Mouse (Mus musculus) thymus, adult 2 months (tissue): ENCODE results near the gene Lrrc4. TPM values are rescaled to one million over a fixed set of nuclear protein-coding genes. Genes with fewer than 3 reads are reported as not detected.

Experiments
- DNase-seq: peaks from one replicate; pipeline ENCODE4 v3.0.0; 2021
- H3K27ac ChIP-seq: fragments of 200-500 bp; 2 replicates; pipeline ENCODE4 v1.5.1; 2012; ENCODE audit warnings: low read length, control low read depth; ENCODE audit not compliant: control insufficient read depth, insufficient read depth
- H3K27me3 ChIP-seq: fragments of 200-500 bp; 2 replicates; pipeline ENCODE4 v1.6.1; 2012; ENCODE audit warnings: mild to moderate bottlenecking, low read length, moderate library complexity, mixed read lengths; ENCODE audit not compliant: control insufficient read depth, insufficient read depth
- H3K36me3 ChIP-seq: fragments of 200-500 bp; 2 replicates; pipeline ENCODE4 v1.6.1; 2012; ENCODE audit warnings: mild to moderate bottlenecking, low read length, moderate library complexity; ENCODE audit not compliant: control insufficient read depth, insufficient read depth
- H3K4me1 ChIP-seq: fragments of 200-500 bp; replicated peaks from 2 replicates; pipeline ENCODE4 v1.6.1; 2012; ENCODE audit warnings: low read length; ENCODE audit not compliant: control insufficient read depth, insufficient read depth
- H3K4me3 ChIP-seq: fragments of 200-500 bp; 2 replicates; pipeline ENCODE4 v1.5.1; 2012; ENCODE audit warnings: mild to moderate bottlenecking, low read length, control low read depth, moderate library complexity; ENCODE audit not compliant: control insufficient read depth, insufficient read depth
- CTCF ChIP-seq: fragments of 200-500 bp; IDR thresholded peaks from 2 replicates; pipeline ENCODE4 v1.5.1; 2012; ENCODE audit warnings: mild to moderate bottlenecking, control low read depth, low read length, moderate library complexity, borderline replicate concordance; ENCODE audit not compliant: control insufficient read depth, poor library complexity, insufficient read depth; ENCODE audit errors: extremely low read depth
- POLR2A ChIP-seq: fragments of 200-500 bp; IDR thresholded peaks from 2 replicates; pipeline ENCODE4 v1.6.1; 2012; ENCODE audit warnings: mild to moderate bottlenecking, low read length, control low read depth, moderate library complexity; ENCODE audit not compliant: control insufficient read depth, poor library complexity, insufficient read depth; ENCODE audit errors: extremely low read depth
- WGBS: fragments of 180-500 bp; shearing (Covaris S2); methylation state at CpG from one replicate; pipeline ENCODE4 v1.1.7; 2018; 5-methylcytosine and 5-hydroxymethylcytosine counted together
- polyA plus RNA-seq: library from polyadenylated mRNA; depleted of rRNA; stranded (reverse); fragments of >200 nt; gene quantifications from 2 replicates; pipeline ENCODE4 v1.2.3, GENCODE M21; 2012

The Lrrc4 gene
- polyA plus RNA-seq, 1 experiment: 0.67 TPM

DNA sequence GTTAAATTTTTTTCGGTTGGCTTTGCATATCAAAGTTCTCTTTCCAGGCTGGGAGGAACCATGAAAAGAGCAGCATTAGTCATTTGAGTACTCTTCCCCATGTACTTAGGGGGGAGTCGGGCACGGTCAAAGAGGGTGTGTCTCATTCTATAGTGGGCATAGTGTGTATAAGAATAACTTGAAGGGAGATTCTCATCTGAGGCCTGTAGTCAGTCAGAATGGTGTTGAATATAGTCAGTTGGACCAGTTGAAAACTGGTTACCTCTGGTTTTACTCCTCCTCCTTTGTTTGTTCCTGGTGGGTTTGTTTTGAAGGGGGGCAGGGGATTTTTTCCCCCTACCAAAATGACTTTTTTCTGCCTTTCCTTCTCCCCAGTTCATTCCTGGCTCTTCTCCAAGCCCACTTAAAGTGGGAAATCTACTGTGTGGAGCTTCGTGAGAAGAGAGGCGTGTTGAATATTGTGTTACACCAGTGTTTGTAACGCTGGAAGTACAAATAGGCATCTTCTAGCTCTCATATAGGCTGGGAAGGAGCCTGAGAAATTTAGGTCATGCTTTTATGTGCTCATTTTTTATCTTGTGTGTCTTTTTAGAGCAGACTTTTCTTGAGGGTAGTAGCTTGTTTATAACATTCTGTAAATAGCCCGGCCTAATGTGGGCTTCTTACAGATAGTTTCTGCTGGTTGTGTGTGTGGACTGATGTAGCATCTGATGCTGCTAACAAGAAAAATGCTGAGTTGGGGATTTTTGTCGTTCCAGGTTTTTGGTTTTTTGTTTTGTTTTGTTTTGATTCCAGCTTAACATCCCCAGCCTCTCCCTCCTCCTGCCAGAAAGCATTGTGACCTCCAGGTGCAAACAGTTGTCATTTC lies 125.2 kb downstream of the Lrrc4 start:
- TF ChIP-seq CTCF: no peak
- Histone ChIP-seq H3K4me1 (0 out of 2 replicates have a peak, but pooled peaks cover 3% of the 10 kb centered on the region), H3K4me3 (no peak overlapping the region), H3K27ac (peak overlapping the region; percentile 79), H3K27me3 (no peaks in the 10 kb centered on the region), H3K36me3 (no peaks in the 10 kb centered on the region)
- 90% methylated on average over 8 of the region's 8 CpGs for WGBS
- DNase-seq: no peak

DNA sequence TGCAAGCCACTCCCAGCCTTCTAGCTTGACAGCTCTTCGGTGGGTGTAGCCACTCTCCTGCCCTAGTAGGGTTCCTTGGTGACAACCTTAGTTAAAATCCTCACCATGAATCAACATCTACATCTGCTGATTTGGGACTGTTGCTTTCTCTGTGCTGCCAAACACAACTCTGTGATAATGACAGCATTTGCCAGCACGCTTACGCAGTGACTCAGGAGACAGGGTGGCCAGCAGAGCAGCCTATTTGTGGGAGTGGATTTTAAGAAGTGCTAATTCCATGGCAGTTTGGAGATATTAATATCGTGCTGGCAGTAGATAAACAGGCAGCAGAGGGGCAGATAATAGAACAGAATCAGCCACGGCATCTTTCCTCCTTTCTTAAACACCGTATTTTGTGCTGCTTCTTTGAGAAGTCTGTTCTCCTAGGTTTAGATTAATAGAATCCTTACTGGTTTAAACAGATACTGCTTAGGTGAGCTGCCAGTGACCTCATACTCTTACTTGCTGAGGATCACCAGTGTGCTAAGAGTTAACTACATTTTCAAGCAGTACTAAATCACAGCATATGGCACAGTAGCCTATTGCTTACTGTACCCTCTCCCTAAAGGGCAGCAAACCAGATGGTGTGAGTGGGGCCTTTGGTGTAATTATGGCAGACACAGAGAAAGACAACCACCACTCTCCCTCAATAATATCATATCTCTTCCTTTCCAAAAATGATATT lies 126.0 kb downstream of the Lrrc4 start:
- H3K27ac ChIP-seq: no peak overlapping the region; the same call in 1 of the 2 replicates
- H3K4me3 ChIP-seq: no peak overlapping the region
- H3K36me3 ChIP-seq: no peaks in the 10 kb centered on the region
- H3K4me1 ChIP-seq: 0 out of 2 replicates have a peak, but pooled peaks cover 3% of the 10 kb centered on the region
- no peaks in the 10 kb centered on the region for H3K27me3 ChIP-seq
- TF ChIP-seq CTCF (no peak), POLR2A (no peak)
- 95% methylated on average over 6 of the region's 6 CpGs for WGBS
- DNase-seq: no peak

DNA sequence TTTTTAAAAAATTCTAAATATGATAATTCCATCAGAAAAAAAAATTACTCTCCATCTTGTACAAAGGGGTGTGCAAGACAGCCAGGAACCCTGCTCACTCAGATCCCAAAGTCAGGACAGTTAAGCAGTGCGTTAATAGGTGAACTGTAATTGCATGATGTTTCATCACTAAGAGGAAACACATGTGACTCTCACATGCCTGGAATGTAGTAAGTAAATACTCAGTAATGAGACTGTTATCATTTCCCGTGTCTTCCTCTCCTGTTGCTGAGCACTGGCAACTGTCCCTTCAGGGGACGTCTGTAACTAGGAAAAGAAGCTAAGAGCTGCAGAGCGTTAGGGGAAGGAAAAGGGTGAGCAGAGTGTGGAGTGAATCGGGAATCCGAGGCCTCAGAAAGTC lies 126.9 kb downstream of the Lrrc4 start:
- Histone ChIP-seq H3K4me3 (no peak overlapping the region), H3K27ac (no peak overlapping the region), H3K36me3 (no peaks in the 10 kb centered on the region), H3K4me1 (0 out of 2 replicates have a peak, but pooled peaks cover 3% of the 10 kb centered on the region), H3K27me3 (no peaks in the 10 kb centered on the region)
- WGBS: 92% methylated on average over 6 of the region's 6 CpGs
- no peak for DNase-seq
- no peak for TF ChIP-seq POLR2A
- no peak for TF ChIP-seq CTCF

DNA sequence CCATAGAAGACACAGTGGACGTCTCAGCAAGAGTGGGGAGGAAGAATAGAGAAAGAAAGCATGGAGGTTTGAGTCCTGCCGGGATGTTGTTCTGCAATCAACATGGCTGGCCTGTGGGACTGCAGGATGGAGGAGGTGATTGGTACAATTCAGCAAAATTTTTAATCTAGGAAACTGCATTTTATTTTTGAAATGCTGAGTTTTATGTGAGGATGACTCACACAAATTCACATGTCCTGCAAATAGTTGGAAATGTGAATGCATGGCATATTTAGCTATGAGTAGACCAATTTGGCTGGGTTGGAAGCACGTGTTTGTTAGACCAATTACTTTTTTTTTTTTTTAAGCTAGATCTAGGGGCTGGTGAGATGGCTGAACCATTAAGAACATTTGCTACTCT lies 134.3 kb downstream of the Lrrc4 start:
- Histone ChIP-seq H3K27ac (no peak overlapping the region), H3K36me3 (no peaks in the 10 kb centered on the region), H3K27me3 (no peaks in the 10 kb centered on the region), H3K4me1 (no peaks in the 10 kb centered on the region), H3K4me3 (no peak overlapping the region)
- DNase-seq: no peak
- TF ChIP-seq CTCF (no peak), POLR2A (no peak)
- 94% methylated on average over 3 of the region's 3 CpGs for WGBS

DNA sequence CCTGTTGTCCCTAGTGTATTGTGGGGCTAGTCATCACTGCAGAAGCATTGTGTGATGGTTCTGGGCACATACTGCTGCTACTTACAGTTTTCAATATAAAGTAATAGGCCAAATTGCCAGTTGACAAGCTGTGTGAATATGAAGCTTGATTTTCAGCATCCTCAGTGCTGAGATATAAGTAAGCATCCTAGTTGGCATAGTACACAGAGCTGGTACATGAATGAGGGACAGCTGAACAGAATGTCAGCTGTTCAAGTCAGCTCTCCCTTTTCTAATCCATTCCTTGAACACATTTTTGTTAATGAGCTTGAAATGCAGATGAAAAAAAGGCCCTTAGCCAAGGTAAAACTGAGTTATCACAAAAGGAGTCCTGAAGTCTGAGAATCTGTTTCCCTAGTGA lies 138.9 kb downstream of the Lrrc4 start:
- H3K36me3 ChIP-seq: no peaks in the 10 kb centered on the region
- H3K27me3 ChIP-seq: no peaks in the 10 kb centered on the region
- TF ChIP-seq POLR2A (no peak), CTCF (no peak)
- no peak for DNase-seq
- no peak overlapping the region for H3K4me3 ChIP-seq
- no peak overlapping the region for H3K27ac ChIP-seq
- no peaks in the 10 kb centered on the region for H3K4me1 ChIP-seq

DNA sequence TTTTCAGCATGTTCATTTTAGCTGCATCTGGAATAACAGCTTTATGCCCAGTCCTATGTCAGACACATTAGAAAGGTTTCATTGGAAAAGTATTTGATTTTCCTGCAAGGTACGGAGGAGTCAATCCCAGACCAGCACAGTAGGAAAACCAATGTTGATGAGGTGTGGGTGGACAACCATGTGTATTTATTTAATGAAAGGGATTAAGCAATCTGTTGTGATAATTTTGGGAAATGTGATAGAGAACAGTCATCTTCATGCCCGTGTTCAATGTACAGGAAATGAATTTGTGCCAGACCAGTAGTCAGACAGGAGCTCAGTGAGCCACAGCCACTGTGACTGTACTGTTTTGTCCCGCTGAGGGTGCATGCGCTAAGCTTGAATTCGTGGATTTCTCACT lies 143.8 kb downstream of the Lrrc4 start:
- Histone ChIP-seq H3K4me3 (no peak overlapping the region), H3K36me3 (no peaks in the 10 kb centered on the region), H3K27ac (no peak overlapping the region), H3K4me1 (no peaks in the 10 kb centered on the region), H3K27me3 (no peaks in the 10 kb centered on the region)
- DNase-seq: no peak
- WGBS: 81% methylated on average over 5 of the region's 5 CpGs
- TF ChIP-seq CTCF (no peak), POLR2A (no peak)

DNA sequence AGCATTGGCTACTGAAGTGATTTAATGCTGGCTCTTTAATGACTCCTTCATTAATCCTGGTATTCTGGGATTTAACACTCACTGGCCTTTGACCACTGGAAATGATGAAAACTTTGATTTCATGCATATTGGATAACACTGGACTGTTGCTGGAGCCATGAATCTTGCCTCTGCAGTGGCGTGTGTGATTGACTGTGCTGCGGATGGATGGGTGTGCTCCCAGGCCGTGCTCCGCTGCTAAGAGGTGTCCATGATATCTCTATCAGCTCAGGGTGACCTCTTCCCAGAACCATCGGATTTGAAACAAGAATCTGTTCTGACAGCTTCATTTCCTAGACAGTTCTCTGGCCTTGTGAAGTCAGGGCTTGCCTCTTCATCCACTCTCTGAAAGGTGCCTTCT lies 145.8 kb downstream of the Lrrc4 start:
- TF ChIP-seq POLR2A (no peak), CTCF (no peak)
- no peaks in the 10 kb centered on the region for H3K4me1 ChIP-seq
- DNase-seq: no peak
- H3K4me3 ChIP-seq: no peak overlapping the region
- H3K27me3 ChIP-seq: no peaks in the 10 kb centered on the region
- no peak overlapping the region for H3K27ac ChIP-seq
- no peaks in the 10 kb centered on the region for H3K36me3 ChIP-seq
- WGBS: 93% methylated on average over 5 of the region's 5 CpGs
